Mouse (Mus musculus) frontal cortex, postnatal 10 days (tissue): ENCODE data around the gene Jaml.

Source experiments
- DNase-seq, 2 experiments: peaks; one replicate each; pipeline ENCODE4 v3.0.0; 2022; ENCODE audit warnings: low spot score in 2 of 2, mixed read lengths in 1 of 2

Jaml gene

GRCm38 (mm10) chr9:45083132-45083531, 4.1 kb downstream of the Jaml start:
- no peak for DNase-seq

- no peak for DNase-seq
Observed at GRCm38 (mm10) chr9:45084556-45084955, 5.6 kb downstream of the Jaml start.

- DNase-seq: no peak
Observed at GRCm38 (mm10) chr9:45085741-45086690, 7.0 kb downstream of the Jaml start.

- DNase-seq: no peak
Observed at GRCm38 (mm10) chr9:45088040-45088439, 9.1 kb downstream of the Jaml start.

GRCm38 (mm10) chr9:45090811-45091210, 11.8 kb downstream of the Jaml start:
- no peak for DNase-seq

- no peak for DNase-seq
Observed at GRCm38 (mm10) chr9:45092641-45093040, 13.7 kb downstream of the Jaml start.

GRCm38 (mm10) chr9:45095149-45095937, 16.4 kb downstream of the Jaml start:
- DNase-seq: no peak

- no peak for DNase-seq
Observed at GRCm38 (mm10) chr9:45097877-45098276, 18.9 kb downstream of the Jaml start.

- DNase-seq: no peak
Observed at GRCm38 (mm10) chr9:45098426-45098825, 19.4 kb downstream of the Jaml start.

GRCm38 (mm10) chr9:45102528-45102927, 23.5 kb downstream of the Jaml start:
- DNase-seq: no peak

- DNase-seq: no peak
Observed at GRCm38 (mm10) chr9:45103211-45103979, 24.4 kb downstream of the Jaml start.

GRCm38 (mm10) chr9:45105596-45106374, 26.8 kb downstream of the Jaml start:
- no peak for DNase-seq

- DNase-seq: peak in 1 of 2 experiments; percentile 50
Observed at GRCm38 (mm10) chr9:45115706-45116105, 36.7 kb downstream of the Jaml start.

- no peak for DNase-seq
Observed at GRCm38 (mm10) chr9:45116819-45117218, 37.8 kb downstream of the Jaml start.

GRCm38 (mm10) chr9:45117741-45118431, 38.9 kb downstream of the Jaml start, which contains the start of gene Scn2b:
TSS of gene Scn2b (plus strand) at chr9:45117782.
- no peak for DNase-seq

GRCm38 (mm10) chr9:45118552-45118951, 39.6 kb downstream of the Jaml start:
- no peak for DNase-seq

- no peak for DNase-seq
Observed at GRCm38 (mm10) chr9:45119316-45119953, 40.5 kb downstream of the Jaml start.

GRCm38 (mm10) chr9:45119954-45120530, 41.1 kb downstream of the Jaml start:
- no peak for DNase-seq

- DNase-seq: no peak
Observed at GRCm38 (mm10) chr9:45120567-45120966, 41.6 kb downstream of the Jaml start.
